Mouse (Mus musculus) heart, adult 2 months (tissue): ENCODE data around the gene Gm10337. TPM values are rescaled to one million over a fixed set of nuclear protein-coding genes. Genes with fewer than 3 reads are reported as not detected.

Source experiments
- DNase-seq, 2 experiments: peaks; one replicate each; pipeline ENCODE4 v3.0.0; 2021
- H3K27ac ChIP-seq: fragments of 200-600 bp; 2 replicates; pipeline ENCODE4 v1.8.1; 2022
- H3K27me3 ChIP-seq: fragments of 200-500 bp; 2 replicates; pipeline ENCODE4 v1.6.1; 2012; ENCODE audit warnings: mild to moderate bottlenecking, low read length, inconsistent platforms, mixed read lengths; ENCODE audit not compliant: control insufficient read depth, insufficient read depth
- H3K36me3 ChIP-seq: fragments of 200-500 bp; 2 replicates; pipeline ENCODE4 v1.6.1; 2012; ENCODE audit warnings: low read length, inconsistent platforms; ENCODE audit not compliant: control insufficient read depth, insufficient read depth
- H3K4me1 ChIP-seq: fragments of 200-500 bp; 2 replicates; pipeline ENCODE4 v1.6.1; 2011; ENCODE audit warnings: low read length; ENCODE audit not compliant: control insufficient read depth, insufficient read depth
- H3K4me3 ChIP-seq: fragments of 200-600 bp; 2 replicates; pipeline ENCODE4 v1.8.1; 2022
- H3K79me2 ChIP-seq: fragments of 200-500 bp; replicated peaks from 2 replicates; pipeline ENCODE4 v1.6.1; 2012; ENCODE audit warnings: mild to moderate bottlenecking, inconsistent platforms, low read length, moderate library complexity, mixed read lengths; ENCODE audit not compliant: control insufficient read depth, insufficient read depth
- H3K9ac ChIP-seq: fragments of 200-500 bp; 2 replicates; pipeline ENCODE4 v1.6.1; 2012; ENCODE audit warnings: low read depth, mild to moderate bottlenecking, control low read depth, inconsistent platforms, low read length, mixed read lengths
- CTCF ChIP-seq: fragments of 200-600 bp; IDR thresholded peaks from 2 replicates; pipeline ENCODE4 v1.8.1; 2022; ENCODE audit warnings: antibody characterized with exemption, mild to moderate bottlenecking, moderate library complexity
- EP300 ChIP-seq: fragments of 200-500 bp; IDR thresholded peaks from 2 replicates; pipeline ENCODE4 v1.6.1; 2011; ENCODE audit warnings: low read depth, low read length, control low read depth; ENCODE audit not compliant: insufficient read depth
- POLR2A ChIP-seq: fragments of 200-500 bp; IDR thresholded peaks from 2 replicates; pipeline ENCODE4 v1.6.1; 2011; ENCODE audit warnings: mild to moderate bottlenecking, low read depth, low read length, control low read depth; ENCODE audit not compliant: insufficient read depth
- WGBS: fragments of 180-500 bp; shearing (Covaris S2); methylation state at CpG from one replicate; pipeline ENCODE4 v1.1.7; 2018; 5-methylcytosine and 5-hydroxymethylcytosine counted together
- intact Hi-C: fragments of 180-260 bp; cut with DNase I; formaldehyde crosslinking; loops from one replicate; pipeline ENCODE4 v1.15.1; 2025
- long read RNA-seq: library from polyadenylated mRNA; stranded (forward); transcript quantifications from one replicate; pipeline ENCODE4 v2.0.0, GENCODE M21; 2021
- polyA plus RNA-seq: library from polyadenylated mRNA; depleted of rRNA; stranded (reverse); fragments of >200 nt; gene quantifications from 2 replicates; pipeline ENCODE4 v1.2.3, GENCODE M21; 2012; rRNA removed
- total RNA-seq, 2 experiments: library from RNA; stranded (reverse); gene quantifications; 2 replicates each; pipeline ENCODE4 v1.2.3; 2021

Gene Gm10337
- total RNA-seq (not detected), polyA plus RNA-seq (not detected in 2 replicates)
- long read RNA-seq = 0 reads

DNA sequence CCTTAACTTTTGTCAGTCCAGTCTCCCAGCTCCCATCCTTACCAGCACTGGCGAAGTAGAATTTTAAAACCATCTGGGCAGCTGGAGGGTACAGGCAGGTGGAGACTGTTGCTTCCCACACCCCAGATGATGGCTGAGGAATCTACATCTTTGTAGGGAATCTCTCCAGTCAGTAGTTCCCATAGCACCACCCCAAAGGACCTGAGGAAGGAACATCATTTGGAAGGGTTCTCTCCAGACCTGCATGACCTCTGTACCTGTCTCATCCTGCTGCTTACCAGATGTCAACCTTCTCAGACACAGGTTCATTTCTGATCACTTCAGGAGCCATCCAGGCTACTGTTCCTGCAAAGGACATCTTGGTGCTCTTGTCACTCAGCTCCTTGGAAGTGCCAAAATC is at the start of gene Gm10337:
Gene Gm10337 (plus strand): TSS at position 276 of the 400 bp plus-strand sequence.
- intact Hi-C loops = no loop called here
- H3K9ac ChIP-seq = no peak within 1 kb of the TSS
- WGBS = 90% methylated on average over 1 of the region's 1 CpGs
- no peak for DNase-seq
- TF ChIP-seq EP300 = no peak
- TF ChIP-seq POLR2A = no peak
- no peaks in the 10 kb centered on the region; the same call in 1 of the 2 replicates for H3K4me1 ChIP-seq
- no peaks in the 10 kb centered on the region for H3K27me3 ChIP-seq
- no peak within 1 kb of the TSS for H3K4me3 ChIP-seq
- no peaks in the 10 kb centered on the region for H3K79me2 ChIP-seq
- peaks cover 3% of the 10 kb centered on the region for H3K36me3 ChIP-seq
- H3K27ac ChIP-seq = no peak within 1 kb of the TSS

DNA sequence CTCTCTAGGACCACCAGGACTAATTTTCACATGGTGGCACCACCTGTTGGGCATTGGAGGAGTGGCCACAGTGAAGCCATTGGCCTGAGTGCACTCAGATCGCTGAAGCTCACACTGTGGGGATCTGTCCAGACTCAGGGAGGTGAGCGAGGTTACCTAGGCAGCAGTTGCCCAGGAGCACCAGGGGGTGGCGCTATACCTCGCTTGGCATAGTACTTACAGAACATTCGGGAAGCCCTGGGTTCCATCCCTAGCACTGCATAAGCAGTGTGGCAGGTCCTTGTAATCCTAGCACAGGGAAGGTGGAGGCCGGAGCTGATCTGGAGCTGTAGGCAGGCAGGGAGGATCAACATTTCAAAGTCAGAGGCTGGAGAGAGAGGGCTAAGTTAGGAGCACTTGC is 47.5 kb upstream of the Gm10337 start:
- intact Hi-C loops = no loop called here
- DNase-seq = no peak
- peaks cover 3% of the 10 kb centered on the region; the same call in 1 of the 2 replicates for H3K4me1 ChIP-seq
- 49% methylated on average over 6 of the region's 6 CpGs for WGBS
- H3K79me2 ChIP-seq = no peaks in the 10 kb centered on the region
- H3K36me3 ChIP-seq = no peaks in the 10 kb centered on the region
- H3K27me3 ChIP-seq = no peaks in the 10 kb centered on the region
- TF ChIP-seq CTCF (peak; percentile 57), POLR2A (no peak)
- no peak overlapping the region for H3K4me3 ChIP-seq
- H3K27ac ChIP-seq = no peak overlapping the region
- no peak overlapping the region for H3K9ac ChIP-seq

DNA sequence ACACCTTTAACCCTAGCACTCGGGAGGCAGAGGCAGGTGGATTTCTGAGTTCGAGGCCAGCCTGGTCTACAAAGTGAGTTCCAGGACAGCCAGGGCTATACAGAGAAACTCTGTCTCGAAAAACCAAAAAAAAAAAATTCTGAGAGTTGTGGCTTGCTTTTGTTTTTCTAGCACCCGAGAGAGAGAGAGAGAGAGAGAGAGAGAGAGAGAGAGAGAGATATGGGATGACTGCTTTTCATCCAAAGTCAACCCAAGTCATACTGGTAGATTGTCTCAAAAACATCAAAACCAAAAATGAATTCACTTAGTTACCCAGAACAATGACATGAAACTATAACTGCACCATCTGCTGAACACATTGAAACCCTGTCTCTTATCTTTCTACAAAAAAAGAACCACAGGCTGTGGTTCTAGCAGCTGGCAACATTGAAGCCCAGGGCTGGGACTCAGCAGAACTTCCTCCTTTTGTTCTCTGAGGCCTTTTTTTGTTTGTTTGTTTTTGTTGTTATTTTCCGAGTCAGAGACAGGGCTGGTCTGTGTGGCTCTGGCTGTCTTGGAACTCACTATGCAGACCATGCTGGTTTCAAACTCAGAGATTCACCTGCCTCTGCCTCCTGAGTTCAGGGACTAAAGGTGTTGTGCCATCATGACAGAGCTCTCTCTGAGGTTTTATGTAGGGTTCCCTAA is 45.3 kb upstream of the Gm10337 start:
- peak; percentile 43 to 51 for DNase-seq
- Histone ChIP-seq H3K27ac (peak overlapping the region; percentile 80), H3K79me2 (no peaks in the 10 kb centered on the region), H3K9ac (no peak overlapping the region), H3K4me3 (peak overlapping the region; percentile 59), H3K27me3 (no peaks in the 10 kb centered on the region), H3K36me3 (no peaks in the 10 kb centered on the region), H3K4me1 (peaks cover 7% of the 10 kb centered on the region; the same call in 1 of the 2 replicates)
- intact Hi-C loops = no loop called here
- WGBS = 49% methylated on average over 5 of the region's 5 CpGs
- TF ChIP-seq CTCF = no peak
- TF ChIP-seq EP300 = peak; percentile 69; the same call in 1 of the 2 replicates

DNA sequence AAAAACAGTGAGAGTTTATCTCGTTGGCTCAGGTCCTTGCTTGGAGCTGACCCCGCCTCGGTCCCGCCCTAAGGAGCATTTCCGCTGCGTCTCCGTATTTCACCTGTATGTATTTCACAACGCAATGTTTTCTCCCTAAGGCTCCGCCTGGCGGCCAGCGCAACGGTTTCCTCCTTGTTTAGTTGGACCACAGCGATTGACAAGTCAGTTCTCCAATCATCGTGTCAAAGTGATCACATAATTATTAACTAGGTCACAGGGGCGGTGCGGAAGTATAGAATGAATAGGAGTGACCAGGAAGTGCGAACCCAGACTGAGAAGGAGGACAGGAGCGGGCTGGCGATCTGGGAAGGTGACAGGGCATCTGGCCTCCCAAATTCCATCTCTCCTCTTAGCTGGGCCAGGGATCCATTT is 44.6 kb upstream of the Gm10337 start, which contains the start of gene Prr13:
Gene Prr13 (plus strand): TSS at position 125 of the 414 bp plus-strand sequence.
- WGBS = 1% methylated on average over 19 of the region's 19 CpGs
- intact Hi-C loops = no loop called here
- H3K27ac ChIP-seq = peak within 1 kb of the TSS; percentile 80
- TF ChIP-seq POLR2A = peak; percentile 89
- TF ChIP-seq CTCF = peak; percentile 84
- peak; percentile 87 for TF ChIP-seq EP300
- DNase-seq = peak; percentile 88 to 92
- peak within 1 kb of the TSS; percentile 59 for H3K4me3 ChIP-seq
- peaks cover 7% of the 10 kb centered on the region; the same call in 1 of the 2 replicates for H3K4me1 ChIP-seq
- H3K27me3 ChIP-seq = no peaks in the 10 kb centered on the region
- no peaks in the 10 kb centered on the region for H3K36me3 ChIP-seq
- H3K79me2 ChIP-seq = no peaks in the 10 kb centered on the region
- H3K9ac ChIP-seq = peak within 1 kb of the TSS; percentile 56

DNA sequence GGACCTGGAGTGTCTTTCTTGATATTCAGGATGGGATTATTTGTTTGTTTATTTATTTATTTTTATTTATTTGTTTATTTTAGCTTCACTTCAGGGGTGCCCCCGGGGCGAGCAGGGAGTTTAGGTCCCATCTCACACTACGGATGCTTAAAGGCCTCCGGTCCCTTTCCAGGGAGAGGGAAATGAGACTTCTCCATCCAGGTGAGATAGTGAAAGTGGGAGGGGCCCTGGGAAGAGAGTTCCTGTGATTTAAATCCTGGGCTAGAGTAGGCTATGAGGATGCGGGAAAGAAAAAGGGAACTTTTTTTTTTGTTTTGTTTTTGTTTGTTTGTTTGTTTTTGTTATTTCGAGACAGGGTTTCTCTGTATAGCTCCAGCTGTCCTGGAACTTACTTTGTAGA is 44.1 kb upstream of the Gm10337 start:
- Histone ChIP-seq H3K36me3 (no peaks in the 10 kb centered on the region), H3K79me2 (no peaks in the 10 kb centered on the region), H3K27ac (peak overlapping the region; percentile 80), H3K9ac (no peak overlapping the region; the same call in 1 of the 2 replicates), H3K4me1 (peaks cover 7% of the 10 kb centered on the region; the same call in 1 of the 2 replicates), H3K27me3 (no peaks in the 10 kb centered on the region), H3K4me3 (peak overlapping the region; percentile 59)
- WGBS = 18% methylated on average over 6 of the region's 6 CpGs
- no peak for DNase-seq
- no peak for TF ChIP-seq EP300
- no peak for TF ChIP-seq CTCF
- TF ChIP-seq POLR2A = no peak
- intact Hi-C loops = no loop called here

DNA sequence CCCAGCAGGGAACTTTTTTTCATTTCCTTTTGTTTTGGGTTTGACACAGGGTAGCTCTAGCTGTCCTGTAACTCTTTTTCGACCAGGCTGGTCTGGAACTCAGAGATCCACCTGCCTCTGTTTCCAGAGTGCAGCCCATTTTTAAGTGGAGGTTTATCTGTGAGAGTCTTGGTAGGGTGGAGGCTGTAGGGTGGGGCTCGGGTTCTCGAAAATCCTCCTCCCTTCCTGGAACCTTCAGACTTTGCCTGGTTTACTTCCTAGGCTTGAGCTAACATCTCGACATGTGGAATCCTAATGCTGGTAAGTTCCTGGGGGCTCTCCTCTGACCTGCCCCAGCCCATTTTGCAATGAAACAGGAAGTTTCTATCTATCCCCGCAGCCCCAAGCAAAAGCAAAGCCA is 43.7 kb upstream of the Gm10337 start:
- Histone ChIP-seq H3K79me2 (no peaks in the 10 kb centered on the region), H3K27me3 (no peaks in the 10 kb centered on the region), H3K9ac (peak overlapping the region; percentile 56), H3K4me1 (peaks cover 7% of the 10 kb centered on the region; the same call in 1 of the 2 replicates), H3K4me3 (peak overlapping the region; percentile 59), H3K36me3 (no peaks in the 10 kb centered on the region), H3K27ac (peak overlapping the region; percentile 80)
- intact Hi-C loops = no loop called here
- DNase-seq = peak in 1 of 2 experiments; percentile 13
- TF ChIP-seq CTCF = no peak
- TF ChIP-seq EP300 = no peak
- no peak for TF ChIP-seq POLR2A
- WGBS = 23% methylated on average over 5 of the region's 5 CpGs
